Mouse (Mus musculus): ENCODE measurements around the gene Lrrc4c.

GRCm38 (mm10) chr2:96508991-96509390 is 191.0 kb downstream of the Lrrc4c start:
- TF ChIP-seq POLR2A (IDR thresholded peaks at IDR 0.05; ENCODE audit: borderline replicate concordance, low read depth, low read length) (no peak), CTCF (IDR thresholded peaks at IDR 0.05; ENCODE audit: low read depth, low read length) (no peak)

Data from bone marrow macrophage, adult 2 months (primary cell).